Mouse (Mus musculus) gastrocnemius, postnatal 10 days (tissue): ENCODE measurements around the gene Hjurp. TPM values are rescaled to one million over a fixed set of nuclear protein-coding genes. Genes with fewer than 3 reads are reported as not detected.

Experiments
- DNase-seq: peaks from one replicate; pipeline ENCODE4 v3.0.0; 2021; ENCODE audit warnings: mixed read lengths
- total RNA-seq, 2 experiments: library from RNA; stranded (reverse); gene quantifications; 2 replicates each; pipeline ENCODE4 v1.2.3; 2021

Hjurp gene
- total RNA-seq, 2 experiments from 2014 or later = 29.0 to 47.9 TPM

GRCm38 (mm10) chr1:88298686-88299528 is 21.5 kb upstream of the Hjurp start:
- no peak for DNase-seq

GRCm38 (mm10) chr1:88297480-88298258 is 20.2 kb upstream of the Hjurp start:
- no peak for DNase-seq

GRCm38 (mm10) chr1:88296171-88296920 is 18.9 kb upstream of the Hjurp start:
- no peak for DNase-seq

- no peak for DNase-seq
Measured at GRCm38 (mm10) chr1:88294650-88295049, 17.2 kb upstream of the Hjurp start.

GRCm38 (mm10) chr1:88292057-88292456 is 14.6 kb upstream of the Hjurp start:
- no peak for DNase-seq

- no peak for DNase-seq
Measured at GRCm38 (mm10) chr1:88291409-88292005, 14.1 kb upstream of the Hjurp start.

GRCm38 (mm10) chr1:88290511-88290910 is 13.1 kb upstream of the Hjurp start:
- no peak for DNase-seq

- DNase-seq = peak; percentile 69
Measured at GRCm38 (mm10) chr1:88289917-88290316, 12.5 kb upstream of the Hjurp start.

- no peak for DNase-seq
Measured at GRCm38 (mm10) chr1:88289152-88289551, 11.7 kb upstream of the Hjurp start.

GRCm38 (mm10) chr1:88288789-88289127 is 11.3 kb upstream of the Hjurp start:
- no peak for DNase-seq

GRCm38 (mm10) chr1:88288056-88288788 is 10.8 kb upstream of the Hjurp start:
- DNase-seq = no peak

GRCm38 (mm10) chr1:88287697-88287980 is 10.2 kb upstream of the Hjurp start:
- DNase-seq = peak; percentile 71

- DNase-seq = no peak
Measured at GRCm38 (mm10) chr1:88286887-88287696, 9.7 kb upstream of the Hjurp start.

- no peak for DNase-seq
Measured at GRCm38 (mm10) chr1:88286136-88286845, 8.9 kb upstream of the Hjurp start.

GRCm38 (mm10) chr1:88285652-88286051 is 8.2 kb upstream of the Hjurp start:
- DNase-seq = no peak

GRCm38 (mm10) chr1:88284946-88285320 is 7.5 kb upstream of the Hjurp start:
- DNase-seq = no peak

GRCm38 (mm10) chr1:88284228-88284945 is 7.0 kb upstream of the Hjurp start:
- no peak for DNase-seq

- DNase-seq = no peak
Measured at GRCm38 (mm10) chr1:88283376-88284227, 6.2 kb upstream of the Hjurp start.

GRCm38 (mm10) chr1:88282301-88282700 is 4.9 kb upstream of the Hjurp start:
- DNase-seq = no peak
